Mouse (Mus musculus): ENCODE data around the gene Txndc11.

Gene Txndc11

DNA sequence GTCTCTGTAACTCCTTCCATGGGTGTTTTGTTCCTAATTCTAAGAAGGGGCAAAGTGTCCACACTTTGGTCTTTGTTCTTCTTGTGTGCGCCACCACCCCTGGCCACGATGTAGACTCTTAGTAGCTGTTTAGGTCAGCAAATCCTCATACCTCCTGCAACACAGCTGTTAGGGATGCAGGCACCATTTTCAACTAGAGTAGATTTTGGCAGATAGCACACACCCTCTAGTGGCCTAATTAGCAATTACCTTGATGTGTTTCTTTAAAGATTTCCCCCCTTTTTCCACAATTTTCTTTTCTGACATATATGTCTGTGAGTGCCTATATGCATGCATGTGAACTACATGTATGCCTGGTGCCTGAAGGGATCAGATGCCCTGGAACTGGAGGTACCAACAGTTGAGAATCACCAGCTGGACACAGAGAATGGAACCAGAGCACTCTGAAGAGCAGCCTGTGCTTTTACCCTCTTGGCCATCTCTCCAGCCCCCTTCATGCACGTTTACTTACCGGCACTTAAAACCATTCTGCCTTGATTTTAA lies 25.2 kb downstream of the Txndc11 start:
- DNase-seq (ENCODE audit: low read depth in 2 of 2, low spot score in 2 of 2): peak in 1 of 2 experiments; percentile 14

DNA sequence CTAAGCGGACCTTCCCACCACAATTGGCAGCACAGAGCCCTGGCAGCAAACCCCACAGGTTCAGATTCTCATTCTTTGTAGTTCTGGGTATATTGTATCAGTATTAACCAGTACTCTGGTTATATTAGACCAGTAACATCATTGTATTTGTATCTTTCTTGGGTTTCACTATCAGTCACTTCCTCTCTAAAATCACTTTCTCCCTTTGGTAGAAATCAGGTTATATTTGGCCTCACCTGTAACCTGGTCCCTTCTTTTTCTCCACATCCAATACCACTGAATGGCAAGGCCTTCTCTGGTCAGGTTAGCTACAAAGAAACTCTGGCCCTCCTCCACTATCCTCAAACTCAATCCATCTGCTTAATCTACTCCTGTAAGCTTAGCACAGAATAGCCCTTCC lies 29.5 kb downstream of the Txndc11 start:
- DNase-seq (ENCODE audit: low read depth in 2 of 2, low spot score in 2 of 2): no peak

DNA sequence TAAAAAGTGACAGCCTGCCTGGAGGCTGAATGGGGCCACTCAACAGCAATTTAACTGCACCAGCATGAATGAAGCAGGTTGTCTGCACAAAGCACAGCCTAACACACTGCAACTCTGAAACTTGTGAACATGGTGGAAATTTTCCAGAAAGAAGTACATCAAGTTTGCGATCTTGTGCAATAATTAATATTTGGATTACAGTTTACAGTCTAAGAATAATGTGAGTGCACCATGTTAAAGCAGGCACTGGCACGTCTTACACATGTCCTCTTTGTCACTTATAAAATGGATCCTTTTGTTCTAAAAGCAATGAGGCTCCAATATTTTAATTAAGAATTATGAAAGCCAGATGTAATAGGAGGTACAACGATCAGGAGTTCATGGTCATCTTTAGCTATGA lies 37.1 kb downstream of the Txndc11 start:
- DNase-seq (ENCODE audit: low read depth in 2 of 2, low spot score in 2 of 2): no peak

DNA sequence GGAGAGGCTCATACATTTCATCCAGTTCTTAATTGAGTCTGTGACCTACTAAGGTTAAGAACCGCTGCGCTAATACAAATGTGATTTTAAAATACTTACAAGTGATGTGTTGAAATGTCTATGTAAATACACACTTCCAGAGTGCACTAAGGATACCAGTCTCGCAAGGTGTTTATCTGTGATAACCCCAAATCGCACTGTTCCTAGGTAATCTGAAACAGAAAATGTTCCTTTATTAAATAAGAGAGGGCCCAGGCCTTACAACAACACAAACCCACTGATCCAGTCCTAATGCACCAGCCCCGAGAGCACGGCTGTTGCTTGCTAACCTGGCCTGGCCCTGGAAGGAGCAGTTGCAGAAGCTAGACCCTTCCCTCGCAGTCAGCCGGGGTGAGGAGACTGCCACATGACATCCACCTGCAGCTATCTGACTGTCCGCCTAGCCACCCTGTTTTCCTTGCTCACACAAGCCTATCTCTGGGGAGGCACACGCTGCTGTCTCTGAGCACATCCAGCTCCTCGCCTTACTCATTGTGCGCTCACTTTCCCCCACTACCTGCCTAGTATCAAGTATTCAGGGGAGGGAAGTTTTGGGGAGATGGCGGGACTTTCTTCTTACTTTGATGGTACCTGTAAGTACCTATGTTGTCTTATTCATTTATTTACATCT lies 40.6 kb downstream of the Txndc11 start:
- no peak for DNase-seq (ENCODE audit: low read depth in 2 of 2, low spot score in 2 of 2)

DNA sequence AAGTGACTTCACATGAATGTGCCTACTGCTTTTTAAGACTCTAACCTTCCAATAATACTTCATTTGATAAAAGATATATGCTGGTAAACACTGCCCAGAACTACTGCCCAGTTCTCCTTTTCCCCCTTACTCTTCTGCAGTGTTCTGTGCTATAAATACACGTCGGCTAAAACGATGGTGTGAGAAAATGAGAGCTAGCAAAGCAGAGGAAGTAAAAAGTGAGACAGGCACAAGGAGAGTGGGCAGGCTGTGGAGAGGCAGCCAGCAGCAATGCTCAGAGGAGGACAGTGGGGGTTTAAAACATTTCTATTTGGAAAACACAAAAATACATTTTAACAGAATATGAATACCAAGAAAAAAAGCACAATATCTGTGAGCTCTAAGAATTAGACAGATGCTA lies 41.9 kb downstream of the Txndc11 start:
- no peak for DNase-seq (ENCODE audit: low read depth in 2 of 2, low spot score in 2 of 2)

DNA sequence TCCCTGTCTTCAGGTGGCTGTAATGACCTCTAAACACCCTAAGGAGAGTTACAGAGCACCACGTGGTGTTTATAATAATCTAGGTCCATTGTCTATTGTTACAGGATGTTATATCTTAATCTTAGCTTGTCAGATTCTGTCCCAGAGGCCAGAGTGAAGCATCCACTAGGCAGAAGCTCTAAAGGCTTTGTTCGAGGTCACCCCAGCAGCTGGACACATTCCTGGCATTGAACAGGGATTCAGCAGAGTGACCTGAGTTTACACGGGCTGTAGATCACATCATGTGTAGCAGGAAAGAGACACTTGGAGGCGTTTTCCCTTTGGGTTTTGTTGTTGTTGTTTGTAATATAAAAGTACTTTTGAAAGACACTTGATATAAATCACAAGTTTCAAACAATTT lies 42.4 kb downstream of the Txndc11 start:
- no peak for DNase-seq (ENCODE audit: low read depth in 2 of 2, low spot score in 2 of 2)

DNA sequence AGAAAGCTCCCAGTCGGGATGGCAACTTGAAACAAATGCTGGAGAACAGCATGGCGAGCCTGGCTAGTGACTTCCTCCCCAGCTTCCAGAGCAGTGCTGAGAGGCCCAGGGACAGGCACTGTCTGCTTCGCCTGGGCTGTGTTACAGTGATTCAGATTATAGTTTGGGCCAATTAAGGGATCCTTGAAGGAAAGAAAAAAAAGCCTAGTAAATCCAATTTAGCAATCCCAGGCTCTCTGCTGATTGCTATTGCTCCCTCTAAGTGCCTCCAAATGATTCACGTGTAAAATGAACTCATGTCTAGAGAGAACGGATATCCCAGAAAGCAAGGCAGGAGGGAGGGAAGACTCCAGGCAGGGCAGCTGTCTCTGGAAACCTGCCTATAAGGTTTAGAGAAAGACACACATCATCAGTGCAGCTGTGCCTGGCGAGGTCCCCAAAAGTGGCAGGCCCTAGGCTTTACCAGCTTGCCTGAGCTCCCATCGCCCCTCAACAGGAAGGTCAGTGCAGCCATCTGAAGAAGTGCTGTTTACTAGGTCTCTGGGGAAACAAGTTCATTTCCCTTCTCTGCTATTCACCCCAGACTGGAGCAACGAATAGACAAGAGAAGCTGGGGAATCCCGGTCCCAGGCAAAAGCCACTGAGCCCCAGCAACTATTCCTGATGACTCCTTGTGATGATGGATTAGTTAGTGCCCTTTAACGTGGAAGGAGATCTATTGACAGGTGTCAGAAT lies 43.4 kb downstream of the Txndc11 start:
- no peak for DNase-seq (ENCODE audit: low read depth in 2 of 2, low spot score in 2 of 2)

DNA sequence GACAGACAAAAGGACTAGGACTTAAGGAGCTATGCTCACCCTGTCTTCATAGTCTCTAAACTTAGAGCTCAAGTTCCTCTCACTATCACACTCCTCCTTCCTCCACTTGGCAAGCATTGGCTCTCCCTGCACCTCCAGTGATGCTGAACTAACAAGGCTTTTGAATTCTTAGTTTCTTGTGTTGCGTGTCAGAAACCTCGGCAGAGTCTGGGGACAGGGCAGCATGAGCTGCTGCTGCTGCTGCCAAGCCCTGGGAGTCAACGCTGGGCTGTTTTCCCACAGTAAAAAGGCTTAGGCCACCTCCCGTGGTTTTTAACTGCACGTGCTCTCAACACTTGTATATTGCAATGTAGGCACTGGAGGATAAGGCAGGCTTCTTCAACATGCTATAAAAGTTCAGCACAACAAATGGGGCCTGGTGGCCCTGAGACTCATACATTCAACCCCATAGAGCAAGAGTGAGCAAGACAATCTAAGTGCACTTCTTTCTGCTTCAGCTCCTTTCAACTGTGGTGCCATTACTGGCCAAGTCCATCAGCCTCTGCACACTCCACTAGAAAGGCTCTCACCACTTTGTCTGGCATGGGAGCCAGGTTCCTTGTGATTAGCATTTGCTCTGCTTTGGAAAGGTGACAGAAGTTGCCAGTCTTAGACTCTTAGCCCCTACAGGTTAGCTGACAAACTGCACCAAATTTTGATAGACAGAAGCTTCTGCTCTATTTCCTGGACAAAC lies 47.4 kb downstream of the Txndc11 start:
- DNase-seq (ENCODE audit: low read depth in 2 of 2, low spot score in 2 of 2): no peak

DNA sequence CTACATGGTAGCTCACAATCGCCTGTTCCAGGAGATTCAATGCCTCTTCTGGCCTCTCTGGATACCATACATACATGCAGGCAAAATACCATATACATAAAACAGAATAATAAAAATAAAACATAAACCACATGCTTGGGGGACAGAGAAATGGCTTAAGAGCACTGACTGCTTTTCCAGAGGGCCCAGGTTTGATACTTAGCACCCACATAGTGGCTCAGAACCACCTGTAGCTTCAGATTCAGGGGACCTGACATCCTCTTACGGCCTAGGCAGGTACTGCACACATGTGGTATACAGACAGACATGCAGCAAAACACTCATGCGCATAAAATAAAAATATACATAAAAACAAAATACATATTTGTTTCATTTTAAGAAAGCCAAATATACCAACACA lies 48.2 kb downstream of the Txndc11 start:
- DNase-seq (ENCODE audit: low read depth in 2 of 2, low spot score in 2 of 2): no peak

DNA sequence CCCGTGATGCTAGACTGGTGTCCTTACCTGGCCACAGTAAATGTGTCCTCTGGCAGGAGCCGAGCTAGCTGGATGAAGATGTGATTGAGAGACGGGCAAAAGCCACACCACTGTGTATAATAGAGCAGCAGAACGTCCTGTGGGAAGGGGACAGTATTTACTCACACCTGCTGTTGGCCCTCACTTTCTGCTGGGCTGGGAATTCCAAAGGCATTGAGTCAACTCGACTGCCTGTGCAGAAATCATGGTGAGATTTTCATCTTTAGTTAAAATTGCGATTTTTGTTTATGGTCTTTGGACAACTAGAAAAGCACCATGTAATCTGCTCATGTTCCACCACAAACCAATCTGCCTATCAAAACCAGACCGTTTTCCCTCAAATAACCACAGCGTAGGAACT lies 50.3 kb downstream of the Txndc11 start:
- no peak for DNase-seq (ENCODE audit: low read depth in 2 of 2, low spot score in 2 of 2)

DNA sequence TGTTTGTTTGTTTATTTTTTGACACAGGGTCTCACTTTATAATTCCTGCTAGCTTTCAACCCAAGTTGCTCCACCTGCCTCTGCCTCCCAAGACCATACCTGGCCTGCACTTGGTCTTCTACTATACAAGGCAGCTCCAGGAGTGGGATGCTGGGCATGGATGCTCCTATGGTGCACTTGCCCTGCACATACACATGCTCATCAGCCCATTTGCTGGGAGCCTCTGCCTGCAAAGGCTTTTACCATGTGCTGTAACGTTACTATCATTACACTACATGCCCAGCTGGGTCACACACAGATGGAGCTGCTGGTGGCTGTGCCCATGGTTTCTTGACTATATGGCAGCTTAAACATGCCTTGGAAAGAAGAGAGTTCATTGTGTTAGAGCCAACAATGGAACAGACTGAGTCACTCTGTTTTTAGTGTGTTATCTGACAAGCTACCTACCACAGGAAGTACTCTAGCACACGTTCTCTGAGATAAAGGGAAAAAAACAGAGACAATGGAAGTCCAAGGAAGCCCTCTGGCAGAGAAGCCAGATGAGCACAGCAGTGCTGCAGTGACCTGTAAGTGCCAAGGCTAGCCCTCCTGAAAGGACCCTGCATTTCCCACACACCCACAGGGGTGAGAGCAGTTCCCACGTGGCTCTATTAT lies 56.1 kb downstream of the Txndc11 start:
- no peak for DNase-seq (ENCODE audit: low read depth in 2 of 2, low spot score in 2 of 2)

DNA sequence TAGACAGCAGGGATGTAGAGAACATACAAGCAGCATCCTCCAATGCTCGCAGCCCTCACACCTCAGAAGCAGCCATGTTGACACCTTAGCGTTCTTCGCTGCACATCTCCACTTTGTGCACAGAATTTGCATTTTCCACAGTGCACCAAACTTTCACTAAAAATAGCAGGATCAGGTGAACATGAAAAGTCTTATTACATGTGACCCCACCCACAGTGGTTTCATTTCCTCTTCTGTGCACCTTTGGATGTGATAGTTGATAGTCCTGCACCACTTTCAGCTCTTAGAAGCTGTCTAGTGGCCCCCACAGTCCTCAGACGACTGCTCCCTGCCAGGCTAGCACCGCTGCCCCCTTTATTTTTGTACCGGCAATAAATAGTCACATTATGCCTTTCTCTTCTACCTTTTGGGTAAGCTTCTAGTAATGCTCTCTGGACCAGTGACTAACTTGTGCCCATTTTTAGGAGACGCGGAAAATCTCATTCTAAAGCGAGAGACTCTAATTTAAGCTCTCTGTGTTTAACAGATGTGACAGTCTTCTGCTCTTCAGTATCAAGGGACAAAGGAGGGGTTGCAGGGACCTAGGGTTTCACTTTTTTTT lies 56.7 kb downstream of the Txndc11 start:
- no peak for DNase-seq (ENCODE audit: low read depth in 2 of 2, low spot score in 2 of 2)

DNA sequence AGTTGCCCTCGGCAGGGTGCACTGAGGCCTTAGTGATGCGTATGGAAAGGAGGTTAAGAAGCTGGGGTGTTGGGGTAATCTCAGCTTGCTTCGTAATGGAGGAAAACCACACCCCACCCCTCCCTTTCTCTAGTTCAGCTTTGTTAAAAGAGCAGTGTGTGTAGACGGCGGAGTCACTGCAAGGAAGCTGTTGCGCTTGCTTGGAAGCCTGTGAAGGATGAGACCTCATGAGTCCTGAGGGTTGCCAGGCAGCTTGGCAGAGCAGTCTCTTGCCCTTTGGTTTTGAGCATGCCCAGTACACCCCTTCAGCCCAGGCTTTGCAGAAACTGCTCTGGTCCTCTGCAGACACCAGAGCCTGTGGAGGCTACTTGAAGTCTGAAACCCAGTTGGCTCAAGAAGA lies 61.4 kb downstream of the Txndc11 start:
- no peak for DNase-seq (ENCODE audit: low read depth in 2 of 2, low spot score in 2 of 2)

DNA sequence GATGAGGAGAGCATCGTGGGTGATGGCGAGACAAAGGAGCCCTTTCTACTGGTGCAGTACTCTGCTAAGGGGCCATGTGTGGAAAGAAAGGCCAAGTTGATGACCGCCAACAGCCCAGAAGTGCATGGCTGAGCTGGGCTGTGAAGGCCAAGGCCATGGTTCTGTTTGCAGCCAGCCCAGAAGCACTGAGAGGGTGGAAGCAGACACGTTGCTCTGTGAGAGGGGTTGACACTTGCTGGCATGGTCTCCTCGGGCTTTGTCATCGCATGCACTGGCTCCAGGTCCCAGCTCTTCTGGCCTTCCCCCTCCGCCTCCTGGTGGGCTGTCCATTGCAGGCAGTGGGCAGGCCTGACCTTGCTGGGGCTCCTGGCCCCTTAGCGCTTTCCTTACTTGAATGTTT lies 62.0 kb downstream of the Txndc11 start:
- DNase-seq (ENCODE audit: low read depth in 2 of 2, low spot score in 2 of 2): no peak

DNA sequence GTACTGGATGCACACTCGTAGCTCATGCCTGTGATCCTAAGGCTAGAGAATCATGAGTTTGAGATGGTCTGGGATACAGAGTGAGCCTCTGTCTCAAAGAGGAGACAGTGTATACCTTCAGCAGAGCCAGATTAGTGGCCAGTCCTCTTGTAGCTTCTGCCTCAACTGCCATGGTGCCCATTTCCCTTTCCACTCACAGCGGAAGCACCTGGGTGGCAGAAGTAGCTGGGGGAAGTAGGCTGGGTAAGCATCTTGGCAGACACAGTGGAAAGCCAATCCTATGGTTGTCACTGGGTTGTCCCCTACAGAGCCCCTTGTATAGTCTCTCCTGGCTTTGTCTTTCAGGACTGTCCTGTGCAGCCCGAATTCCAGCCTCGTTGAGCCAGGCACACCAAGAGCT lies 62.6 kb downstream of the Txndc11 start:
- no peak for DNase-seq (ENCODE audit: low read depth in 2 of 2, low spot score in 2 of 2)

DNA sequence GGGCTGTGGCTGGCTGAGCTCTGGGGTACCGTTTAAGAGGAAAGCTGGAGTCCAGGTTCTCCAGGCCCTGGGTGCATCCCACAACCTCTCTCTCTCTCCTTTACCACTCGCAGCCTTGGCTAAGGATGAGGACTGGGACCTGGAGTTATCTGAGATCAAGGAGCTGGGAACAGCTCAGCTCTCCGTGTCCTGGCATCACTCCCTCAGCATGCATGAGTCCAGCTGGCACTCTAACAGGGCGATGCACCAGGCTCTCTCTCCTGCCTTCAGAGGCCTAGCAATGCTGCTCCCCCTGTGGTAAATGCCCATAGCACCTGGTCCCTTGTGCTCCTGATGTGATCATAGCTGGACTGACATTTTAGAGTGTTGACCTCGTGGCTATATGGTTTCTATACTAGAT lies 63.3 kb downstream of the Txndc11 start:
- DNase-seq (ENCODE audit: low read depth in 2 of 2, low spot score in 2 of 2): no peak

DNA sequence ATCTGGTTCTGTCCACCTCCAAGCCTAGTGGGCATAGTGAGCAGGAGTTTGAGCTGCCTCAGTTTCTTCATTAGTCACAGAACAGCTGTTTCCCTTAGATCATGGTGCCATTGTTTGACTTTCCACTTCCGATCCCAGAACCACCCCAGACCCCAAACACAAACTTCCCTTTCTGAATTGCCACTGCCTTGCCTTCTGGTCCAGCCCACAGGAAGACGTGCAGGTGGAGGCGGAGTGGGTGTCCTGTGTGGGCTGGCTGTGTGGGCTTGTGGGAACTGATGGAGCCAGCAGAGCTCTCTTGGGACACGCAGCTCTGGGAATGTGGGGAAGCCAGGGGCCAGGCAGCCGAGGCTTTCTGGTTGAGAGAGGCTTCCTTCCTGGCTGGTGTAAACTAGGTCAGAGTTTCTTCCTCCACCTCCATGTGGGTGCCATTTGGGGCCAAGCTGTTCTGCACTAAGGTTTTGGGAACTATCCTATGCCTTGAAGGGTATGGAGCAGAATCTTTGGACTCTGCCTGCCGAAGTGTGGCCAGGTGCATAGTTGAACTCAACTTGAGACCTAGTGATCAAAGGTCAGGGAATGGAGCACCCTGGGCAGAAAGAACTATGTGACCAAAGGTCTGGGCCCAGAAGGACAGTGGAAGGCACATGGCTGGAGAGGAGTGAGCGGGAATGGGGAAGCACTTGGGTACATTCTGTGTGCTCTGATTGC lies 64.6 kb downstream of the Txndc11 start:
- no peak for DNase-seq (ENCODE audit: low read depth in 2 of 2, low spot score in 2 of 2)

DNA sequence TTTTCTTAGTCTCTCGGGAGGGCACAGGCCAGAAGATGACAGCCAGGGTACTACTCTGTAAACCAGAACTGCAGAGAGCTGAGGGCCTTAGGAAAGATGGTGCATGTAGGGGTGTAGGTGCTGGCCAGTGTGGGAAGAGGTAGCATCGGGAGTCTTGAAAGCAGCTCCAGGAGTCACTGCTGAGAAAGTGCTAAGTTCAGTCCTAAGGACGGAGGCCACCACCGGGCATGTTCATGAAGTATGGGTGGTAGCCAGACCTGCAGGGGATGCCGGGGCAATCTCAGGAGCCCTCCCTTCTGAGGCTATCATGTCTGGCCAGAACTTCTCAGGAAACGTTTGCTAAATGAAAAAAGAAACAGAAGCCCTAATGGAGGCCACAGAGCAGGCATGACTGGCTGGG lies 65.2 kb downstream of the Txndc11 start:
- no peak for DNase-seq (ENCODE audit: low read depth in 2 of 2, low spot score in 2 of 2)

DNA sequence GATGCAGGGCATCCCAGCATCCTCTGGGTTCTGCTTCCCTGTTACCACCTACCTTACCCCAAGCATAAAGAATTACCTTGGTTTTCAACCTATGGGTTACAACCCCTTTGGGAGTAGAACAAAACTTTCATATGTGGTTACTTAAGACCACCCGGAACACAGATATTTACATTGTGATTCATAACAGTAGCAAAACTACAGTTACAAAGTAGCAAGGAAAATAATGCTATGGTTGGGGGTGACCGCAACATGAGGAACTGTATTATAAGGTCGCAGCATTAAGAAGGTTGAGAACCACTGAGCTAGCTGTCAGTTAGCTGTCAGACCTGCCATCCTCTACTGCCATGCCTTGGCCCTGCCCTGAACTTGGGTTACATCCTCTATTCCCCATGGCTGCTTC lies 65.8 kb downstream of the Txndc11 start:
- DNase-seq (ENCODE audit: low read depth in 2 of 2, low spot score in 2 of 2): no peak

DNA sequence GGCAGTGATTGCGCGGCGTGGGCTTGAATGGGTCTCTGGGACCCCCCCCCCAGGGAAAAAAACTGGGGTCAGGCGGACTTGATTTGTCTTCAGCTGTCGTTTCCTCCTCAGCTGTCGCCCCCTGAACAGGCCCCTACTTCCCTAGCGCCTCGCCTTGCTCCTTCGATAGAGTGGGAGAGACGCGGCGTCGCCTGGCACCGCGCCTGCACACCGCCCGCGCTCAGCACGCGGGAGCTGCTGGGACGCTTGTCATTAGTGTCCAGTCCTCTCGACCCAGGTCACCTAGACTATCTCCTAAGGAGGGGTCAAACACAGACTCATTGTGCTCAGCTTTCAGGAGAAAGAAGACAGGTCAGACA lies 67.6 kb downstream of the Txndc11 start:
- no peak for DNase-seq (ENCODE audit: low read depth in 2 of 2, low spot score in 2 of 2)
